Mouse (Mus musculus) olfactory bulb, adult 2 months (tissue): ENCODE measurements around the gene Ptpn11.

ENCODE experiments used
- CTCF ChIP-seq: fragments of 200-500 bp; IDR thresholded peaks from 2 replicates; pipeline ENCODE4 v1.5.1; 2012; ENCODE audit warnings: low read depth, mild to moderate bottlenecking, low read length, moderate library complexity; ENCODE audit not compliant: insufficient read depth
- POLR2A ChIP-seq: fragments of 200-500 bp; IDR thresholded peaks from 2 replicates; pipeline ENCODE4 v1.6.1; 2012; ENCODE audit warnings: mild to moderate bottlenecking, low read depth, low read length, moderate library complexity; ENCODE audit not compliant: insufficient read depth

GRCm38 (mm10) chr5:121157017-121157416, 34.2 kb downstream of the Ptpn11 start:
- no peak for TF ChIP-seq POLR2A
- no peak for TF ChIP-seq CTCF
